Mouse (Mus musculus): ENCODE results near the gene Wls. TPM values are rescaled to one million over a fixed set of nuclear protein-coding genes. Genes with fewer than 3 reads are reported as not detected.

The Wls gene
- polyA plus RNA-seq (2015; fragmentation: Nextera tagmentation; extraction: Ambion mirVana): 182 and 198 TPM in 2 replicates

GRCm38 (mm10) chr3:159839481-159839880 lies at the start of gene Wls:
Gene Wls (plus strand): TSS chr3:159839672.
- Histone ChIP-seq H3K9me3 (no peaks in the 10 kb centered on the region), H3K9ac (peak within 1 kb of the TSS; percentile 44), H3K27ac (peak within 1 kb of the TSS; percentile 94), H3K4me3 (peak within 1 kb of the TSS; percentile 71), H3K36me3 (no peaks in the 10 kb centered on the region), H3K4me1 (peaks cover 8% of the 10 kb centered on the region), H3K27me3 (no peaks in the 10 kb centered on the region), H3K4me2 (peak within 1 kb of the TSS; percentile 64)
- WGBS: under 1% methylated on average over 19 of the region's 21 CpGs
- peak; percentile 91 for ATAC-seq (ENCODE audit: insufficient number of reproducible peaks, low FRiP score, low TSS enrichment, low read depth)

GRCm38 (mm10) chr3:159789781-159790180 lies 49.7 kb upstream of the Wls start:
- 77% methylated on average over 2 of the region's 2 CpGs for WGBS
- no peak overlapping the region for H3K4me2 ChIP-seq
- H3K9me3 ChIP-seq: no peaks in the 10 kb centered on the region
- no peak overlapping the region for H3K4me3 ChIP-seq
- no peaks in the 10 kb centered on the region for H3K36me3 ChIP-seq
- no peak overlapping the region for H3K27ac ChIP-seq
- no peaks in the 10 kb centered on the region for H3K4me1 ChIP-seq
- no peak overlapping the region for H3K9ac ChIP-seq
- no peaks in the 10 kb centered on the region for H3K27me3 ChIP-seq
- ATAC-seq (ENCODE audit: insufficient number of reproducible peaks, low FRiP score, low TSS enrichment, low read depth): no peak

GRCm38 (mm10) chr3:159831535-159831934 lies 7.9 kb upstream of the Wls start:
- Histone ChIP-seq H3K9ac (no peak overlapping the region), H3K9me3 (no peaks in the 10 kb centered on the region), H3K4me2 (no peak overlapping the region), H3K27ac (no peak overlapping the region), H3K27me3 (no peaks in the 10 kb centered on the region), H3K36me3 (no peaks in the 10 kb centered on the region), H3K4me3 (no peak overlapping the region), H3K4me1 (no peaks in the 10 kb centered on the region)
- ATAC-seq (ENCODE audit: insufficient number of reproducible peaks, low FRiP score, low TSS enrichment, low read depth): no peak

- Histone ChIP-seq H3K9ac (peak overlapping the region; percentile 44), H3K4me1 (peaks cover 8% of the 10 kb centered on the region), H3K27ac (peak overlapping the region; percentile 94), H3K9me3 (no peaks in the 10 kb centered on the region), H3K4me2 (peak overlapping the region; percentile 64), H3K36me3 (no peaks in the 10 kb centered on the region), H3K27me3 (no peaks in the 10 kb centered on the region), H3K4me3 (peak overlapping the region; percentile 71)
- 0% methylated on average over 27 of the region's 27 CpGs for WGBS
- ATAC-seq (ENCODE audit: insufficient number of reproducible peaks, low FRiP score, low TSS enrichment, low read depth): peak; percentile 76
Observed at GRCm38 (mm10) chr3:159840002-159840816, 737 bp downstream of the Wls start.

GRCm38 (mm10) chr3:159840817-159841390 lies 1.4 kb downstream of the Wls start:
- Histone ChIP-seq H3K9me3 (no peaks in the 10 kb centered on the region), H3K36me3 (no peaks in the 10 kb centered on the region)
- ATAC-seq (ENCODE audit: insufficient number of reproducible peaks, low FRiP score, low TSS enrichment, low read depth): no peak

GRCm38 (mm10) chr3:159841458-159841857 lies 2.0 kb downstream of the Wls start:
- Histone ChIP-seq H3K4me2 (peak overlapping the region; percentile 64), H3K9ac (peak overlapping the region; percentile 44; the same call in 1 of the 2 replicates), H3K27ac (peak overlapping the region; percentile 94; the same call in 1 of the 2 replicates), H3K4me1 (peaks cover 8% of the 10 kb centered on the region), H3K36me3 (no peaks in the 10 kb centered on the region), H3K27me3 (no peaks in the 10 kb centered on the region), H3K4me3 (peak overlapping the region; percentile 71), H3K9me3 (no peaks in the 10 kb centered on the region)
- no peak for ATAC-seq (ENCODE audit: insufficient number of reproducible peaks, low FRiP score, low TSS enrichment, low read depth)
- 6% methylated on average over 3 of the region's 3 CpGs for WGBS

More at GRCm38 (mm10) chr3:159840817-159841390, 1.4 kb downstream of the Wls start:
- peaks cover 8% of the 10 kb centered on the region for H3K4me1 ChIP-seq
- H3K4me2 ChIP-seq: peak overlapping the region; percentile 64
- WGBS: 2% methylated on average over 12 of the region's 12 CpGs
- no peaks in the 10 kb centered on the region for H3K27me3 ChIP-seq
- H3K27ac ChIP-seq: peak overlapping the region; percentile 94
- H3K4me3 ChIP-seq: peak overlapping the region; percentile 71
- H3K9ac ChIP-seq: peak overlapping the region; percentile 44

- ATAC-seq (ENCODE audit: insufficient number of reproducible peaks, low FRiP score, low TSS enrichment, low read depth): no peak
- Histone ChIP-seq H3K9ac (no peak overlapping the region), H3K4me1 (peaks cover 11% of the 10 kb centered on the region), H3K27ac (no peak overlapping the region), H3K4me2 (no peak overlapping the region), H3K36me3 (no peaks in the 10 kb centered on the region), H3K9me3 (no peaks in the 10 kb centered on the region), H3K27me3 (no peaks in the 10 kb centered on the region), H3K4me3 (no peak overlapping the region)
- WGBS: 66% methylated on average over 4 of the region's 4 CpGs
Observed at GRCm38 (mm10) chr3:159843135-159843534, 3.7 kb downstream of the Wls start.

- Histone ChIP-seq H3K27ac (no peak overlapping the region), H3K9ac (no peak overlapping the region), H3K27me3 (no peaks in the 10 kb centered on the region), H3K4me1 (peaks cover 3% of the 10 kb centered on the region; the same call in 1 of the 2 replicates), H3K4me2 (no peak overlapping the region), H3K9me3 (no peaks in the 10 kb centered on the region), H3K4me3 (no peak overlapping the region), H3K36me3 (no peaks in the 10 kb centered on the region)
- ATAC-seq (ENCODE audit: insufficient number of reproducible peaks, low FRiP score, low TSS enrichment, low read depth): no peak
- 44% methylated on average over 2 of the region's 2 CpGs for WGBS
Observed at GRCm38 (mm10) chr3:159847410-159848016, 8.0 kb downstream of the Wls start.

- Histone ChIP-seq H3K4me3 (no peak overlapping the region), H3K4me1 (peaks cover 3% of the 10 kb centered on the region; the same call in 1 of the 2 replicates), H3K9me3 (no peaks in the 10 kb centered on the region), H3K4me2 (no peak overlapping the region), H3K27me3 (no peaks in the 10 kb centered on the region), H3K27ac (no peak overlapping the region), H3K36me3 (no peaks in the 10 kb centered on the region), H3K9ac (no peak overlapping the region)
- ATAC-seq (ENCODE audit: insufficient number of reproducible peaks, low FRiP score, low TSS enrichment, low read depth): no peak
Observed at GRCm38 (mm10) chr3:159848156-159848555, 8.7 kb downstream of the Wls start.

GRCm38 (mm10) chr3:159851476-159851875 lies 12.0 kb downstream of the Wls start:
- Histone ChIP-seq H3K27me3 (no peaks in the 10 kb centered on the region), H3K9me3 (no peaks in the 10 kb centered on the region), H3K27ac (no peak overlapping the region), H3K36me3 (no peaks in the 10 kb centered on the region), H3K4me2 (no peak overlapping the region), H3K9ac (no peak overlapping the region), H3K4me1 (peaks cover 3% of the 10 kb centered on the region; the same call in 1 of the 2 replicates), H3K4me3 (no peak overlapping the region)
- no peak for ATAC-seq (ENCODE audit: insufficient number of reproducible peaks, low FRiP score, low TSS enrichment, low read depth)
- 74% methylated on average over 2 of the region's 2 CpGs for WGBS

- Histone ChIP-seq H3K4me1 (no peaks in the 10 kb centered on the region), H3K4me2 (no peak overlapping the region), H3K9ac (no peak overlapping the region), H3K27me3 (no peaks in the 10 kb centered on the region), H3K9me3 (no peaks in the 10 kb centered on the region), H3K4me3 (no peak overlapping the region), H3K27ac (no peak overlapping the region), H3K36me3 (no peaks in the 10 kb centered on the region)
- WGBS: 90% methylated on average over 2 of the region's 2 CpGs
- no peak for ATAC-seq (ENCODE audit: insufficient number of reproducible peaks, low FRiP score, low TSS enrichment, low read depth)
Observed at GRCm38 (mm10) chr3:159851980-159852379, 12.5 kb downstream of the Wls start.

GRCm38 (mm10) chr3:159857112-159857511 lies 17.6 kb downstream of the Wls start:
- no peaks in the 10 kb centered on the region for H3K36me3 ChIP-seq
- no peak overlapping the region for H3K4me2 ChIP-seq
- ATAC-seq (ENCODE audit: insufficient number of reproducible peaks, low FRiP score, low TSS enrichment, low read depth): no peak
- no peaks in the 10 kb centered on the region for H3K27me3 ChIP-seq
- WGBS: 90% methylated on average over 1 of the region's 1 CpGs
- no peaks in the 10 kb centered on the region for H3K4me1 ChIP-seq
- no peaks in the 10 kb centered on the region for H3K9me3 ChIP-seq
- H3K4me3 ChIP-seq: no peak overlapping the region
- H3K27ac ChIP-seq: no peak overlapping the region
- H3K9ac ChIP-seq: no peak overlapping the region

Data from limb, embryonic 15.5 days (tissue).